Mouse (Mus musculus): ENCODE measurements around the gene Baz1a. TPM values are rescaled to one million over a fixed set of nuclear protein-coding genes. Genes with fewer than 3 reads are reported as not detected.
"Not testable (repeated sequence)": the region's sequence is repeated elsewhere in the genome, so short reads cannot be mapped to it uniquely, and the experiment has no call there.

Baz1a gene
- polyA plus RNA-seq, 1 experiment from 2014 or later, result 25.2 TPM

GRCm38 (mm10) chr12:54965532-54966160, 48.5 kb downstream of the Baz1a start:
- no peaks in the 10 kb centered on the region for H3K27me3 ChIP-seq (ENCODE audit: control insufficient read depth, insufficient read depth, low read length)
- no peak overlapping the region for H3K4me2 ChIP-seq (replicated peaks; ENCODE audit: low read depth, low read length)
- no peak overlapping the region for H3K9ac ChIP-seq (ENCODE audit: low read depth, low read length)
- H3K4me1 ChIP-seq (ENCODE audit: control insufficient read depth, insufficient read depth, low read length), result no peaks in the 10 kb centered on the region
- H3K36me3 ChIP-seq (ENCODE audit: control insufficient read depth, insufficient read depth, low read length), result peaks cover 2% of the 10 kb centered on the region; the same call in 1 of the 2 replicates
- no peak overlapping the region for H3K27ac ChIP-seq (ENCODE audit: low read depth, low read length)
- no peaks in the 10 kb centered on the region for H3K9me3 ChIP-seq (ENCODE audit: control insufficient read depth, low read length)
- no peak overlapping the region for H3K4me3 ChIP-seq (ENCODE audit: low read length)
- WGBS, result 93% methylated on average over 4 of the region's 4 CpGs
- ATAC-seq (ENCODE audit: low FRiP score, low TSS enrichment), result no peak

- Histone ChIP-seq H3K9ac (ENCODE audit: low read depth, low read length) (no peak overlapping the region), H3K27me3 (ENCODE audit: control insufficient read depth, insufficient read depth, low read length) (no peaks in the 10 kb centered on the region), H3K27ac (ENCODE audit: low read depth, low read length) (no peak overlapping the region), H3K9me3 (ENCODE audit: control insufficient read depth, low read length) (no peaks in the 10 kb centered on the region), H3K36me3 (ENCODE audit: control insufficient read depth, insufficient read depth, low read length) (peaks cover under 1% of the 10 kb centered on the region; the same call in 1 of the 2 replicates), H3K4me1 (ENCODE audit: control insufficient read depth, insufficient read depth, low read length) (no peaks in the 10 kb centered on the region), H3K4me3 (ENCODE audit: low read length) (no peak overlapping the region), H3K4me2 (replicated peaks; ENCODE audit: low read depth, low read length) (no peak overlapping the region)
- ATAC-seq (ENCODE audit: low FRiP score, low TSS enrichment), result no peak
- 74% methylated on average over 2 of the region's 2 CpGs for WGBS
Measured at GRCm38 (mm10) chr12:54959569-54959968, 54.6 kb downstream of the Baz1a start.

GRCm38 (mm10) chr12:54956974-54957373, 57.2 kb downstream of the Baz1a start:
- Histone ChIP-seq H3K4me3 (ENCODE audit: low read length) (no peak overlapping the region), H3K9ac (ENCODE audit: low read depth, low read length) (no peak overlapping the region), H3K27me3 (ENCODE audit: control insufficient read depth, insufficient read depth, low read length) (no peaks in the 10 kb centered on the region), H3K9me3 (ENCODE audit: control insufficient read depth, low read length) (no peaks in the 10 kb centered on the region), H3K36me3 (ENCODE audit: control insufficient read depth, insufficient read depth, low read length) (peaks cover 15% of the 10 kb centered on the region), H3K27ac (ENCODE audit: low read depth, low read length) (no peak overlapping the region), H3K4me2 (replicated peaks; ENCODE audit: low read depth, low read length) (no peak overlapping the region), H3K4me1 (ENCODE audit: control insufficient read depth, insufficient read depth, low read length) (no peaks in the 10 kb centered on the region)
- 90% methylated on average over 2 of the region's 2 CpGs for WGBS
- ATAC-seq (ENCODE audit: low FRiP score, low TSS enrichment), result no peak

- no peak for ATAC-seq (ENCODE audit: low FRiP score, low TSS enrichment)
- no peak overlapping the region for H3K4me2 ChIP-seq (replicated peaks; ENCODE audit: low read depth, low read length)
- H3K4me1 ChIP-seq (ENCODE audit: control insufficient read depth, insufficient read depth, low read length), result no peaks in the 10 kb centered on the region
- H3K27ac ChIP-seq (ENCODE audit: low read depth, low read length), result no peak overlapping the region
- no peak overlapping the region for H3K4me3 ChIP-seq (ENCODE audit: low read length)
- no peaks in the 10 kb centered on the region for H3K27me3 ChIP-seq (ENCODE audit: control insufficient read depth, insufficient read depth, low read length)
- no peaks in the 10 kb centered on the region for H3K9me3 ChIP-seq (ENCODE audit: control insufficient read depth, low read length)
- no peak overlapping the region for H3K9ac ChIP-seq (ENCODE audit: low read depth, low read length)
- 89% methylated on average over 4 of the region's 4 CpGs for WGBS
- peaks cover 15% of the 10 kb centered on the region for H3K36me3 ChIP-seq (ENCODE audit: control insufficient read depth, insufficient read depth, low read length)
Measured at GRCm38 (mm10) chr12:54956457-54956856, 57.7 kb downstream of the Baz1a start.

- 0 out of 2 replicates have a peak, but pooled peaks have one; percentile 20 for ATAC-seq (ENCODE audit: low FRiP score, low TSS enrichment)
- WGBS, result 76% methylated on average over 6 of the region's 6 CpGs
- peaks cover 3% of the 10 kb centered on the region; the same call in 1 of the 2 replicates for H3K36me3 ChIP-seq (ENCODE audit: control insufficient read depth, insufficient read depth, low read length)
Measured at GRCm38 (mm10) chr12:54946116-54946515, 68.0 kb downstream of the Baz1a start.

GRCm38 (mm10) chr12:54942586-54943157, 71.5 kb downstream of the Baz1a start:
- not testable (repeated sequence) for H3K27ac ChIP-seq (ENCODE audit: low read depth, low read length); H3K9me3 ChIP-seq (ENCODE audit: control insufficient read depth, low read length); H3K27me3 ChIP-seq (ENCODE audit: control insufficient read depth, insufficient read depth, low read length); H3K4me2 ChIP-seq (replicated peaks; ENCODE audit: low read depth, low read length); H3K4me3 ChIP-seq (ENCODE audit: low read length); H3K9ac ChIP-seq (ENCODE audit: low read depth, low read length); H3K4me1 ChIP-seq (ENCODE audit: control insufficient read depth, insufficient read depth, low read length); ATAC-seq (ENCODE audit: low FRiP score, low TSS enrichment)
- H3K36me3 ChIP-seq (ENCODE audit: control insufficient read depth, insufficient read depth, low read length), result peaks cover 24% of the 10 kb centered on the region
- WGBS, result 86% methylated on average over 6 of the region's 6 CpGs

More at GRCm38 (mm10) chr12:54946116-54946515, 68.0 kb downstream of the Baz1a start:
- Histone ChIP-seq H3K9ac (ENCODE audit: low read depth, low read length) (no peak overlapping the region), H3K4me3 (ENCODE audit: low read length) (no peak overlapping the region), H3K27me3 (ENCODE audit: control insufficient read depth, insufficient read depth, low read length) (no peaks in the 10 kb centered on the region), H3K9me3 (ENCODE audit: control insufficient read depth, low read length) (no peaks in the 10 kb centered on the region), H3K4me1 (ENCODE audit: control insufficient read depth, insufficient read depth, low read length) (no peaks in the 10 kb centered on the region), H3K27ac (ENCODE audit: low read depth, low read length) (no peak overlapping the region), H3K4me2 (replicated peaks; ENCODE audit: low read depth, low read length) (no peak overlapping the region)

- not testable (repeated sequence) for H3K27me3 ChIP-seq (ENCODE audit: control insufficient read depth, insufficient read depth, low read length); H3K4me3 ChIP-seq (ENCODE audit: low read length); H3K27ac ChIP-seq (ENCODE audit: low read depth, low read length); H3K4me2 ChIP-seq (replicated peaks; ENCODE audit: low read depth, low read length); H3K4me1 ChIP-seq (ENCODE audit: control insufficient read depth, insufficient read depth, low read length); H3K9ac ChIP-seq (ENCODE audit: low read depth, low read length); ATAC-seq (ENCODE audit: low FRiP score, low TSS enrichment); H3K9me3 ChIP-seq (ENCODE audit: control insufficient read depth, low read length)
- peaks cover 35% of the 10 kb centered on the region for H3K36me3 ChIP-seq (ENCODE audit: control insufficient read depth, insufficient read depth, low read length)
- WGBS, result 93% methylated on average over 5 of the region's 5 CpGs
Measured at GRCm38 (mm10) chr12:54937581-54938343, 76.4 kb downstream of the Baz1a start.

- no peak overlapping the region for H3K4me3 ChIP-seq (ENCODE audit: low read length)
- no peak overlapping the region for H3K9ac ChIP-seq (ENCODE audit: low read depth, low read length)
- peaks cover 46% of the 10 kb centered on the region for H3K36me3 ChIP-seq (ENCODE audit: control insufficient read depth, insufficient read depth, low read length)
- no peaks in the 10 kb centered on the region for H3K27me3 ChIP-seq (ENCODE audit: control insufficient read depth, insufficient read depth, low read length)
- no peak overlapping the region for H3K27ac ChIP-seq (ENCODE audit: low read depth, low read length)
- no peaks in the 10 kb centered on the region for H3K9me3 ChIP-seq (ENCODE audit: control insufficient read depth, low read length)
- no peak for ATAC-seq (ENCODE audit: low FRiP score, low TSS enrichment)
- WGBS, result 83% methylated on average over 3 of the region's 3 CpGs
- no peaks in the 10 kb centered on the region for H3K4me1 ChIP-seq (ENCODE audit: control insufficient read depth, insufficient read depth, low read length)
- H3K4me2 ChIP-seq (replicated peaks; ENCODE audit: low read depth, low read length), result no peak overlapping the region
Measured at GRCm38 (mm10) chr12:54910387-54910786, 103.8 kb downstream of the Baz1a start.

- not testable (repeated sequence) for H3K9ac ChIP-seq (ENCODE audit: low read depth, low read length); H3K4me3 ChIP-seq (ENCODE audit: low read length); H3K9me3 ChIP-seq (ENCODE audit: control insufficient read depth, low read length); H3K27ac ChIP-seq (ENCODE audit: low read depth, low read length); H3K4me2 ChIP-seq (replicated peaks; ENCODE audit: low read depth, low read length); H3K4me1 ChIP-seq (ENCODE audit: control insufficient read depth, insufficient read depth, low read length); H3K36me3 ChIP-seq (ENCODE audit: control insufficient read depth, insufficient read depth, low read length); ATAC-seq (ENCODE audit: low FRiP score, low TSS enrichment); H3K27me3 ChIP-seq (ENCODE audit: control insufficient read depth, insufficient read depth, low read length)
- WGBS, result 39% methylated on average over 1 of the region's 2 CpGs
Measured at GRCm38 (mm10) chr12:54892559-54892958, 121.6 kb downstream of the Baz1a start.

All from kidney, embryonic 14.5 days (tissue).